Mouse (Mus musculus) myocyte (in vitro differentiated cells): ENCODE measurements around the gene Rasgrp2. TPM values are rescaled to one million over a fixed set of nuclear protein-coding genes. Genes with fewer than 3 reads are reported as not detected.

ENCODE experiments used
- H3K27me3 ChIP-seq: one replicate; pipeline ENCODE4 v1.6.1; 2011; ENCODE audit not compliant: control insufficient read depth, insufficient read depth, insufficient read length
- H3K36me3 ChIP-seq: one replicate; pipeline ENCODE4 v1.6.1; 2011; ENCODE audit not compliant: control insufficient read depth, insufficient read depth
- H3K4me2 ChIP-seq: one replicate; pipeline ENCODE4 v1.6.1; 2011; ENCODE audit warnings: low read depth, control low read depth
- H3K4me3 ChIP-seq: one replicate; pipeline ENCODE4 v1.5.1; 2011; ENCODE audit warnings: mild to moderate bottlenecking, control low read depth, moderate library complexity
- H3K79me2 ChIP-seq: one replicate; pipeline ENCODE4 v1.6.1; 2011; ENCODE audit not compliant: control insufficient read depth, insufficient read depth
- H3ac ChIP-seq: one replicate; pipeline ENCODE4 v1.6.1; 2011; ENCODE audit not compliant: control insufficient read depth, insufficient read length
- CEBPB ChIP-seq: IDR thresholded peaks from 2 replicates; pipeline ENCODE4 v1.6.1; 2011; ENCODE audit warnings: mild to moderate bottlenecking, moderate library complexity; ENCODE audit not compliant: poor library complexity, insufficient read depth, severe bottlenecking
- E2F4 ChIP-seq: IDR thresholded peaks from one replicate; pipeline ENCODE4 v1.6.1; 2011; ENCODE audit warnings: mild to moderate bottlenecking, control low read depth, moderate library complexity; ENCODE audit not compliant: insufficient read depth
- MAX ChIP-seq: IDR thresholded peaks from one replicate; pipeline ENCODE4 v1.6.1; 2011; ENCODE audit warnings: low read depth, mild to moderate bottlenecking, control low read depth
- MYOD1 ChIP-seq, 3 experiments: IDR thresholded peaks; one replicate each; pipeline ENCODE4 v1.6.1; 2011; ENCODE audit warnings: control low read depth in 2 of 3, low read depth in 2 of 3, mild to moderate bottlenecking in 2 of 3, moderate library complexity in 1 of 3; ENCODE audit not compliant: insufficient read length in 2 of 3, control insufficient read depth in 1 of 3
- MYOG ChIP-seq, 3 experiments: IDR thresholded peaks; one replicate each; pipeline ENCODE4 v1.6.1; 2011; ENCODE audit warnings: control low read depth in 2 of 3, low read depth in 2 of 3, mild to moderate bottlenecking in 2 of 3; ENCODE audit not compliant: insufficient read length in 2 of 3, control insufficient read depth in 1 of 3, insufficient read depth in 1 of 3
- POLR2A ChIP-seq: IDR thresholded peaks from one replicate; pipeline ENCODE4 v1.6.1; 2011; ENCODE audit warnings: low read depth, mild to moderate bottlenecking, control low read depth, moderate library complexity; ENCODE audit not compliant: insufficient read length
- POLR2AphosphoS2 ChIP-seq: IDR thresholded peaks from one replicate; pipeline ENCODE4 v1.6.1; 2011; ENCODE audit warnings: low read depth, control low read depth; ENCODE audit not compliant: insufficient read length
- REST ChIP-seq: IDR thresholded peaks from one replicate; pipeline ENCODE4 v1.6.1; 2011; ENCODE audit warnings: mild to moderate bottlenecking, control low read depth, moderate library complexity; ENCODE audit not compliant: insufficient read depth, insufficient read length
- SRF ChIP-seq: IDR thresholded peaks from one replicate; pipeline ENCODE4 v1.6.1; 2011; ENCODE audit warnings: low read depth; ENCODE audit not compliant: control insufficient read depth, insufficient read length
- TCF12 ChIP-seq: IDR thresholded peaks from one replicate; pipeline ENCODE4 v1.6.1; 2011; ENCODE audit warnings: mild to moderate bottlenecking, control low read depth; ENCODE audit not compliant: poor library complexity, insufficient read depth, severe bottlenecking
- TCF3 ChIP-seq: IDR thresholded peaks from one replicate; pipeline ENCODE4 v1.6.1; 2011; ENCODE audit warnings: low read depth, control low read depth; ENCODE audit not compliant: insufficient read length
- USF1 ChIP-seq: IDR thresholded peaks from one replicate; pipeline ENCODE4 v1.6.1; 2011; ENCODE audit warnings: low read depth, mild to moderate bottlenecking, control low read depth, moderate library complexity
- polyA plus RNA-seq: library from polyadenylated mRNA; unstranded; fragments of >200 nt; fragmentation: generic; extraction: Trizol; gene quantifications from one replicate; pipeline ENCODE4 v1.2.1, GENCODE M21; 2012; ENCODE audit warnings: missing spikeins

Gene Rasgrp2
- polyA plus RNA-seq, 1 experiment: 8.0 TPM

- H3ac ChIP-seq: no peak overlapping the region
- peaks cover 81% of the 10 kb centered on the region for H3K36me3 ChIP-seq
- peaks cover 47% of the 10 kb centered on the region for H3K79me2 ChIP-seq
- peak overlapping the region; percentile 14 for H3K4me2 ChIP-seq
- H3K4me3 ChIP-seq: no peak overlapping the region
- H3K27me3 ChIP-seq: no peaks in the 10 kb centered on the region
- TF ChIP-seq CEBPB: peak; percentile 80
- TF ChIP-seq TCF3: no peak
- TF ChIP-seq POLR2AphosphoS2: peak; percentile 21
These were observed 26.7 kb upstream of the Rasgrp2 start for GRCm38 (mm10) chr19:6372433-6372832.

DNA sequence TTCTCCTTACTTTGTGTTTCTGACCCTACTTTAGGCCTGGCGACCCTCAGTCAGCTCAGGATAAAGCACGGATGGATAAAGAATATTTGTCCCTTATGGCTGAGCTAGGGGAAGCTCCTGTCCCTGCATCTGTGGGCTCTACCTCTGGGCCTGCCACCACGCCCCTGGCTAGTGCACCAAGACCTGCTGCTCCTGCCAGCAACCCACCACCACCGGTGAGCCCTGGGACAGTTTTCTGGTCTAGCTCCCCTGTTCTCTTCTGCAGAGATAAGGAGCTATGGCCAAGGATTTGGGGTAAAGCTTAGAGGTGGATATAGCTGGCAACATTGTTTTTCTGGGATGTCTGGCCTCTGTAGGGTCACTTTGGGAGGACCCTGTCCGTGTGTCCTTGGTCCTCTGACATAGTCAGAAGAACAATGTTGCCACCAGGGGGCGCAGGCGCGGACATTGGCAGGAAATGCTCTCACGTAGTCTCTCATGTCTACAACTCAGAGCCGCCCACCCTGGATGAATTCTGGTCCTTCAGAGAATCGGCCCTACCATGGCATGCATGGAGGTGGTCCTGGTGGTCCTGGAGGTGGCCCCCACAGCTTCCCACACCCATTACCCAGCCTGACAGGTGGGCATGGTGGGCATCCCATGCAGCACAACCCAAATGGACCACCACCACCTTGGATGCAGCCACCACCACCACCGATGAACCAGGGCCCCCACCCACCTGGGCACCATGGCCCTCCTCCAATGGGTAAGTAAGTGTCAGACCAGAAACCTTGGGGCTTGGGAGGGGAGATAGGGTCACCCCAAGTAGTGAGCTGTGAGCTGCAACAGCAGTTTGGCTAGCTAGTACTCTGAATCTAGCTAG, 25.4 kb upstream of the Rasgrp2 start:
- peaks cover 81% of the 10 kb centered on the region for H3K36me3 ChIP-seq
- no peaks in the 10 kb centered on the region for H3K27me3 ChIP-seq
- TF ChIP-seq TCF3: no peak
- peak; percentile 26 for TF ChIP-seq POLR2A
- H3K79me2 ChIP-seq: peaks cover 34% of the 10 kb centered on the region
- no peak overlapping the region for H3K4me2 ChIP-seq
- H3K4me3 ChIP-seq: no peak overlapping the region
- H3ac ChIP-seq: no peak overlapping the region

DNA sequence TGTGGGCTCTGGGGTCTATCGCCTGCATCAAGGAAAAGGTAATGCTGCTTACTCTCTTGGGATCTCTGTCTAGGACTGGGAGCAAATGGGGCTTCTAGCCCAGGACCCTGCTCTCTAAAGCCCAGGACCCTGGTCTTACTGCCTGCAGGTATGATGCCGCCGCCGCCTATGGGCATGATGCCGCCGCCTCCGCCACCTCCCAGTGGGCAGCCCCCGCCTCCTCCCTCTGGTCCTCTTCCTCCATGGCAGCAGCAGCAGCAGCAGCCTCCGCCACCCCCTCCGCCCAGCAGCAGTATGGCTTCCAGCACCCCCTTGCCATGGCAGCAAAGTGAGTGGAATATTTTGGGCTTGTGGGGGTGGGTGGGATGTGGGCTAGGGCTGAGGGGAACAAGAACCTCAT, 24.6 kb upstream of the Rasgrp2 start:
- H3K79me2 ChIP-seq: peaks cover 26% of the 10 kb centered on the region
- TF ChIP-seq TCF3 (no peak), USF1 (no peak), SRF (no peak), REST (no peak), E2F4 (no peak), POLR2A (no peak), POLR2AphosphoS2 (no peak), CEBPB (no peak), MAX (no peak), MYOD1 (IDR thresholded peaks at IDR 0.05; ENCODE audit: control insufficient read depth in 1 of 3, insufficient read length in 2 of 3, low read depth in 2 of 3) (no peak), TCF12 (no peak), MYOG (IDR thresholded peaks at IDR 0.05; ENCODE audit: control insufficient read depth in 1 of 3, insufficient read depth in 1 of 3, insufficient read length in 2 of 3, low read depth in 2 of 3) (no peak)
- H3K4me2 ChIP-seq: no peak overlapping the region
- H3K36me3 ChIP-seq: peaks cover 74% of the 10 kb centered on the region
- H3K27me3 ChIP-seq: no peaks in the 10 kb centered on the region
- H3ac ChIP-seq: no peak overlapping the region
- no peak overlapping the region for H3K4me3 ChIP-seq

GRCm38 (mm10) chr19:6375423-6376254, 23.5 kb upstream of the Rasgrp2 start:
- no peaks in the 10 kb centered on the region for H3K27me3 ChIP-seq
- H3K36me3 ChIP-seq: peaks cover 66% of the 10 kb centered on the region
- TF ChIP-seq E2F4: no peak
- TF ChIP-seq SRF: no peak
- TF ChIP-seq REST: no peak
- no peak for TF ChIP-seq USF1
- TF ChIP-seq TCF12: no peak
- TF ChIP-seq CEBPB: no peak
- TF ChIP-seq MYOD1 (IDR thresholded peaks at IDR 0.05; ENCODE audit: control insufficient read depth in 1 of 3, insufficient read length in 2 of 3, low read depth in 2 of 3): no peak
- TF ChIP-seq MAX: no peak
- no peak for TF ChIP-seq TCF3
- peak; percentile 66 for TF ChIP-seq POLR2AphosphoS2
- peak; percentile 24 for TF ChIP-seq POLR2A
- H3K4me2 ChIP-seq: no peak overlapping the region
- H3K79me2 ChIP-seq: peaks cover 16% of the 10 kb centered on the region
- no peak overlapping the region for H3K4me3 ChIP-seq
- H3ac ChIP-seq: no peak overlapping the region

DNA sequence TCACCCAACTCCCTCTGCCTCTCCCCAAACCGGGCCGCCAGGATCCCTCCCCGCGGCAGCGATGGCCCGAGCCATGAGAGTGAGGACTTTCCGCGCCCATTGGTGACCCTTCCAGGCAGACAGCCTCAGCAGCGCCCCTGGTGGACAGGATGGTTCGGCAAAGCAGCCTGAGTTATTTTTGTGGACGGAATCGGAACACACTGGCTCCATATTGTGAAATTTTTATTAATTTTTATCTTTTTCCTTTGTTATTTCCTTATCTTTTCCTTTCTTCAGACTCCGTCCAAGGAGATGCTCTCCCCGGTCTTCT, 22.9 kb upstream of the Rasgrp2 start:
- no peak overlapping the region for H3ac ChIP-seq
- peaks cover 11% of the 10 kb centered on the region for H3K79me2 ChIP-seq
- TF ChIP-seq MYOG (IDR thresholded peaks at IDR 0.05; ENCODE audit: control insufficient read depth in 1 of 3, insufficient read depth in 1 of 3, insufficient read length in 2 of 3, low read depth in 2 of 3): no peak
- TF ChIP-seq REST: no peak
- no peak for TF ChIP-seq USF1
- TF ChIP-seq E2F4: no peak
- TF ChIP-seq POLR2AphosphoS2: no peak
- TF ChIP-seq SRF: no peak
- TF ChIP-seq TCF12: no peak
- no peak for TF ChIP-seq MYOD1 (IDR thresholded peaks at IDR 0.05; ENCODE audit: control insufficient read depth in 1 of 3, insufficient read length in 2 of 3, low read depth in 2 of 3)
- TF ChIP-seq POLR2A: no peak
- no peak for TF ChIP-seq MAX
- no peak for TF ChIP-seq CEBPB
- TF ChIP-seq TCF3: no peak
- H3K4me3 ChIP-seq: no peak overlapping the region
- no peaks in the 10 kb centered on the region for H3K27me3 ChIP-seq
- H3K36me3 ChIP-seq: peaks cover 60% of the 10 kb centered on the region
- H3K4me2 ChIP-seq: no peak overlapping the region
